Mouse (Mus musculus) liver, adult 10 weeks (tissue): ENCODE measurements around the gene Btrc. TPM values are rescaled to one million over a fixed set of nuclear protein-coding genes. Genes with fewer than 3 reads are reported as not detected.

ENCODE experiments used
- polyA plus RNA-seq: library from polyadenylated mRNA; stranded (reverse); fragments of 350-450 nt; fragmentation: Illumina TruSeq; extraction: RNeasy Lipid Tissue Mini Kit (QIAGEN cat#74804); gene quantifications from one replicate; pipeline ENCODE4 v1.2.3, GENCODE M21; 2014; ENCODE audit warnings: low read depth, low replicate concordance

Btrc gene
- polyA plus RNA-seq: 10.3 TPM

DNA sequence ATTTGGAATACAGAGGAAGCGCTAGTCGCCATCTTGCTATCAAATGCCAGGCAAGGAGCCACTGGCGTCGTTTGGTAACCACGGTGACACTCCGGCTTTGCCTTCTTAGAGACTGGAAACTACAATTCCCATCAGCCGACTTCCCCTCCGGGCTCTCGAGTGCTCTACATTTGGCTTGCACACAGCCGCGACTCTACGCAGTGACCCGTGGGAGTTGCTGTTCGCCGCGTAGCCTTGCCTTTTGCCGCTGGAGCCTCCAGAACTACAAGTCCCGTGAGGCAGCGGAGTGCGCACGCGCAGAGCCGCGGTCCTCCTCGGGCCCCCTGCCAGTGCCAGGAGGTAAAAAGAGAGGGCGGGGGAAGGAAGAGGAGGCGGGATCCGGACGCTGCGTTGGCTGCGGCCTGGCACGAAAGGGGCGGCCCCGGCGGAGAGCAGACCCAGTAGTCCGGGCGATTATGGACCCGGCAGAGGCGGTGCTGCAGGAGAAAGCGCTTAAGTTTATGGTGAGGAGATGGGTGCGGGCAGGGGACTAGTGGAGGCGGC lies at the start of gene Btrc:
Gene Btrc, plus strand, starts transcription at position 351 of the 543 bp plus-strand sequence.

DNA sequence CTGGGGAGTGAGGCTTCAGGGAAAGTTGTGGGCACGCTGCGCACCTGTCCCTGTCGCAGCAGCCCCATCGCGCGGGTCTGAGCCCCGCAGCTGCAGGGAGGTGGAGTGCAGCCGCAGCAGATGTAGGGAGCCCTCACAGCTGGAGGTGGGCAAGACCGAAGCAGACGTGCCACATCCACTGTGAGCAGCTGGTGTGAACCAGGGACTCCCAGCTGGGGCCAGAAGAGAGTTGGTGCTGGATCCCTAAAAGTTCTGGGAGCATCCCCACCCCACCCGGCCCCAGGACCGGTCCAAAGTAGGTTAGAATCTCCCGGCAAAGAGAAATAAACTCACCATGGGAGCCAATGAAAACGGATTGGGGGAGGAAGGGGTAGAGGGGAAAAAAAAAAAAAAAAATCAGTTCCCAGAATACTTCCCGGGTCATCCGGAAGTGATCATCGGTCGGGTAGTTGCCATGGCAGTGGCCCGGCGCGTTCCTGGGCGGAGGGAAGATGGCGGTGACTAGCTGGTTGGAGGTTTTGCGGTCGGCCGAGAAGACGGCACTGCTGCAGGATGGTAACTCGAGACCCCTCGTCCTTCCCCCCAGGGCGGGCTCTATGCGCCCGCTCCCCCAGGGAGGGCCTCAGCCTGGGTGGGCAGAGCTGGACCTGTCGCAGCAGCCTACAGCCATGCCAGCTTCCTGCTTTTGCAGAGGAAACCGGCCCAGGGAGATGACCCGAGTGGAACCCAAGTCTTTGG lies 196.8 kb downstream of the Btrc start, which contains the start of the genes Poll and Gm17018:
Gene Poll, minus strand, starts transcription at position 379 of the 738 bp plus-strand sequence.
Gene Gm17018, plus strand, starts transcription at position 463 of the 738 bp plus-strand sequence.

Other genes with a start within 250 kb of the Btrc start
- gene Tlx1, start 213.1 kb upstream of the Btrc start, polyA plus RNA-seq: not detected
- gene Lbx1, start 127.9 kb upstream of the Btrc start, polyA plus RNA-seq: not detected
- 0.16 TPM for gene Poll, start 196.8 kb downstream of the Btrc start, polyA plus RNA-seq
- gene Gm17018, start 196.9 kb downstream of the Btrc start, polyA plus RNA-seq: 4.7 TPM